Mouse (Mus musculus) G1E (cell line): ENCODE measurements around the gene Smyd5.

Experiments
- CTCF ChIP-seq: IDR thresholded peaks from 2 replicates; pipeline ENCODE4 v1.5.1; 2012; ENCODE audit warnings: low read depth, low read length, inconsistent platforms, mixed read lengths
- GATA1 ChIP-seq: IDR thresholded peaks from 2 replicates; pipeline ENCODE4 v1.6.1; 2012; ENCODE audit warnings: borderline replicate concordance, low read length, inconsistent platforms, mixed read lengths
- GATA2 ChIP-seq: IDR thresholded peaks from 2 replicates; pipeline ENCODE4 v1.6.1; 2012; ENCODE audit warnings: low read depth, low read length, inconsistent platforms, borderline replicate concordance
- POLR2AphosphoS5 ChIP-seq: IDR thresholded peaks from 2 replicates; pipeline ENCODE4 v1.6.1; 2012; ENCODE audit warnings: low read depth, low read length, inconsistent platforms; ENCODE audit not compliant: insufficient replicate concordance
- TAL1 ChIP-seq: conservative IDR thresholded peaks from 2 replicates; pipeline ENCODE4 v1.6.1; 2012; ENCODE audit warnings: low read depth, low read length, inconsistent platforms, mixed read lengths

- TF ChIP-seq CTCF (no peak), TAL1 (no peak), POLR2AphosphoS5 (no peak), GATA1 (no peak), GATA2 (no peak)
Observed at GRCm38 (mm10) chr6:85436631-85437030, 4.8 kb downstream of the Smyd5 start.
